Mouse (Mus musculus) MEL (cell line): ENCODE measurements around the gene Prph2. TPM values are rescaled to one million over a fixed set of nuclear protein-coding genes. Genes with fewer than 3 reads are reported as not detected.

ENCODE experiments used
- DNase-seq: peaks from one replicate; pipeline ENCODE4 v3.0.0; 2011; ENCODE audit warnings: low read depth, low spot score
- H3K27ac ChIP-seq: 2 replicates; pipeline ENCODE4 v1.5.1; 2012; ENCODE audit warnings: low read depth, mild to moderate bottlenecking, control low read depth, low read length, moderate library complexity; ENCODE audit not compliant: control insufficient read depth
- H3K27me3 ChIP-seq, 2 experiments: fragments of 150-350 bp in 1 of 2; sonication (generic) in 1 of 2; 2 replicates each; pipeline ENCODE4 v1.6.1; 2012; ENCODE audit warnings: low read length in 2 of 2, mild to moderate bottlenecking in 2 of 2, improper control_type of control experiment in 1 of 2, moderate library complexity in 1 of 2; ENCODE audit not compliant: insufficient read depth in 2 of 2, control insufficient read depth in 1 of 2
- H3K36me3 ChIP-seq, 2 experiments: 2 replicates each; pipeline ENCODE4 v1.6.1; 2012 to 2014; ENCODE audit warnings: low read length in 2 of 2, improper control_type of control experiment in 1 of 2, inconsistent platforms in 1 of 2, mild to moderate bottlenecking in 1 of 2; ENCODE audit not compliant: insufficient read depth in 2 of 2, control insufficient read depth in 1 of 2
- H3K4me1 ChIP-seq, 2 experiments: fragments of 150-350 bp in 1 of 2; sonication (generic) in 1 of 2; 2 replicates each; pipeline ENCODE4 v1.6.1; 2012; ENCODE audit warnings: low read length in 2 of 2, improper control_type of control experiment in 1 of 2, mild to moderate bottlenecking in 1 of 2; ENCODE audit not compliant: insufficient read depth in 2 of 2, control insufficient read depth in 1 of 2
- H3K4me3 ChIP-seq, 2 experiments: fragments of 150-350 bp in 1 of 2; sonication (generic) in 1 of 2; 2 replicates each; pipeline ENCODE4 v1.5.1; 2012; ENCODE audit warnings: low read depth in 2 of 2, low read length in 2 of 2, mild to moderate bottlenecking in 2 of 2, moderate library complexity in 2 of 2, control low read depth in 1 of 2, improper control_type of control experiment in 1 of 2; ENCODE audit not compliant: control insufficient read depth in 1 of 2, insufficient read depth in 1 of 2
- H3K79me2 ChIP-seq: 2 replicates; pipeline ENCODE4 v1.6.1; 2012; ENCODE audit warnings: mild to moderate bottlenecking, low read length, moderate library complexity; ENCODE audit not compliant: control insufficient read depth, poor library complexity, insufficient read depth
- H3K9ac ChIP-seq: 2 replicates; pipeline ENCODE4 v1.6.1; 2012; ENCODE audit warnings: low read depth, mild to moderate bottlenecking, control low read depth, low read length, moderate library complexity; ENCODE audit not compliant: control insufficient read depth, poor library complexity, severe bottlenecking
- H3K9me3 ChIP-seq: fragments of 150-350 bp; sonication (generic); replicated peaks from 2 replicates; pipeline ENCODE4 v1.6.1; 2012; ENCODE audit warnings: mild to moderate bottlenecking, low read length, improper control_type of control experiment, moderate library complexity; ENCODE audit not compliant: insufficient read depth
- BHLHE40 ChIP-seq: IDR thresholded peaks from 2 replicates; pipeline ENCODE4 v1.6.1; 2012; ENCODE audit warnings: low read depth, mild to moderate bottlenecking, inconsistent platforms, low read length, improper control_type of control experiment, borderline replicate concordance
- E2F4 ChIP-seq: IDR thresholded peaks from 2 replicates; pipeline ENCODE4 v1.6.1; 2011; ENCODE audit warnings: low read depth, low read length, improper control_type of control experiment, borderline replicate concordance
- GATA1 ChIP-seq: IDR thresholded peaks from 2 replicates; pipeline ENCODE4 v1.6.1; 2011; ENCODE audit warnings: low read depth, low read length, improper control_type of control experiment
- HCFC1 ChIP-seq: IDR thresholded peaks from 2 replicates; pipeline ENCODE4 v1.6.1; 2012; ENCODE audit warnings: low read depth, mild to moderate bottlenecking, inconsistent platforms, low read length, improper control_type of control experiment, moderate library complexity
- MAZ ChIP-seq: IDR thresholded peaks from 2 replicates; pipeline ENCODE4 v1.6.1; 2012; ENCODE audit warnings: low read depth, mild to moderate bottlenecking, inconsistent platforms, low read length, improper control_type of control experiment
- MEF2A ChIP-seq: IDR thresholded peaks from 2 replicates; pipeline ENCODE4 v1.6.1; 2014; ENCODE audit warnings: low read depth, mild to moderate bottlenecking, inconsistent platforms, low read length, improper control_type of control experiment; ENCODE audit not compliant: poor library complexity, insufficient replicate concordance, severe bottlenecking; ENCODE audit errors: extremely low read depth
- MYB ChIP-seq: IDR thresholded peaks from 2 replicates; pipeline ENCODE4 v1.6.1; 2011; ENCODE audit warnings: mild to moderate bottlenecking, low read depth, low read length, improper control_type of control experiment
- NRF1 ChIP-seq: IDR thresholded peaks from 2 replicates; pipeline ENCODE4 v1.6.1; 2014; ENCODE audit warnings: low read depth, mild to moderate bottlenecking, inconsistent platforms, low read length, improper control_type of control experiment, moderate library complexity; ENCODE audit not compliant: poor library complexity, insufficient read depth, severe bottlenecking
- POLR2A ChIP-seq, 2 experiments: IDR thresholded peaks; 2 replicates each; pipeline ENCODE4 v1.6.1; 2011 to 2012; ENCODE audit warnings: low read length in 2 of 2, mild to moderate bottlenecking in 2 of 2, control low read depth in 1 of 2, improper control_type of control experiment in 1 of 2, low read depth in 1 of 2, moderate library complexity in 1 of 2; ENCODE audit not compliant: control insufficient read depth in 1 of 2, insufficient read depth in 1 of 2, poor library complexity in 1 of 2
- POLR2AphosphoS5 ChIP-seq: IDR thresholded peaks from 2 replicates; pipeline ENCODE4 v1.6.1; 2012; ENCODE audit warnings: low read depth, borderline replicate concordance, mild to moderate bottlenecking, inconsistent platforms, low read length, moderate library complexity, mixed read lengths
- RCOR1 ChIP-seq: IDR thresholded peaks from 2 replicates; pipeline ENCODE4 v1.6.1; 2012; ENCODE audit warnings: low read depth, mild to moderate bottlenecking, inconsistent platforms, low read length, improper control_type of control experiment
- SIN3A ChIP-seq: IDR thresholded peaks from 2 replicates; pipeline ENCODE4 v1.6.1; 2012; ENCODE audit warnings: low read length, improper control_type of control experiment, inconsistent platforms
- TAL1 ChIP-seq: IDR thresholded peaks from 2 replicates; pipeline ENCODE4 v1.6.1; 2012; ENCODE audit warnings: mild to moderate bottlenecking, inconsistent platforms, low read length, moderate library complexity, mixed read lengths
- TBP ChIP-seq: IDR thresholded peaks from 2 replicates; pipeline ENCODE4 v1.8.0; 2011; ENCODE audit warnings: low read depth, low read length, improper control_type of control experiment
- USF1 ChIP-seq: IDR thresholded peaks from 2 replicates; pipeline ENCODE4 v1.6.1; 2014; ENCODE audit warnings: low read depth, mild to moderate bottlenecking, inconsistent platforms, low read length, improper control_type of control experiment, moderate library complexity
- ZC3H11A ChIP-seq: IDR thresholded peaks from 2 replicates; pipeline ENCODE4 v1.6.1; 2012; ENCODE audit warnings: low read depth, mild to moderate bottlenecking, inconsistent platforms, low read length, improper control_type of control experiment
- ZKSCAN1 ChIP-seq: IDR thresholded peaks from 2 replicates; pipeline ENCODE4 v1.6.1; 2012; ENCODE audit warnings: low read depth, mild to moderate bottlenecking, inconsistent platforms, low read length, improper control_type of control experiment, moderate library complexity
- polyA plus RNA-seq, 2 experiments: library from polyadenylated mRNA; stranded (reverse) in 1 of 2; unstranded in 1 of 2; fragments of >175 nt in 1 of 2; fragments of >200 nt in 1 of 2; gene quantifications; 2 replicates each; pipeline versions ENCODE4 v1.2.1 to v1.2.4; 2012; ENCODE audit warnings: low replicate concordance in 2 of 2, low read depth in 1 of 2; ENCODE audit not compliant: insufficient read length in 2 of 2, insufficient read depth in 1 of 2, missing spikeins in 1 of 2
- total RNA-seq: library from RNA; depleted of rRNA; stranded (reverse); fragments of 300-350 nt; gene quantifications from 2 replicates; pipeline ENCODE4 v1.2.3, GENCODE M21; 2012

Gene Prph2
- total and polyA plus RNA-seq, 3 experiments, result not detected

DNA sequence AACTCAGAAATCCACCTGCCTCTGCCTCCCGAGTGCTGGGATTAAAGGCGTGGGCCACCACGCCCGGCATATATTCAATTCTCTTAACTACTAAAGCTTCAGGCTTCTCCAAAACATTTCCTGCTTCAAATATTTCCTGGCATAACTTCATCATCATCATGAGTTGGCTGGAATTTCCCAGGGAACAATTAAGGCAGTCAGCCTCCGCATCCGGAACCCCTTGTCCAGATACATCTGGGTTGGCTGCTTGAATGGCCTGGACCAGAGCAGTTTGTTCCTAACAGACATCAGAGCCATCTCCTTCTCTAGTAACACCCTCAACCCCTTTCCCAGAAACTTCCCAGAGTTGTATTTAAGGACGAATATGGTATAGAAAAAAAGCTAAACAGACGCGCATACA, 14.8 kb upstream of the Prph2 start:
- TF ChIP-seq HCFC1 (no peak), ZKSCAN1 (no peak), MYB (no peak), MEF2A (no peak), TBP (no peak), RCOR1 (no peak), MAZ (no peak), USF1 (no peak), BHLHE40 (no peak)
- Histone ChIP-seq H3K9ac (no peak overlapping the region), H3K4me1 (peaks cover 2 to 13% of the 10 kb centered on the region in 2 experiments; a peak in 3 of 4 replicates), H3K27me3 (no peaks in the 10 kb centered on the region), H3K9me3 (no peaks in the 10 kb centered on the region), H3K79me2 (peaks cover 20% of the 10 kb centered on the region), H3K4me3 (no peak overlapping the region), H3K36me3 (peaks cover 0 to 9% of the 10 kb centered on the region in 2 experiments; a peak in 2 of 4 replicates), H3K27ac (no peak overlapping the region)
- no peak for DNase-seq

DNA sequence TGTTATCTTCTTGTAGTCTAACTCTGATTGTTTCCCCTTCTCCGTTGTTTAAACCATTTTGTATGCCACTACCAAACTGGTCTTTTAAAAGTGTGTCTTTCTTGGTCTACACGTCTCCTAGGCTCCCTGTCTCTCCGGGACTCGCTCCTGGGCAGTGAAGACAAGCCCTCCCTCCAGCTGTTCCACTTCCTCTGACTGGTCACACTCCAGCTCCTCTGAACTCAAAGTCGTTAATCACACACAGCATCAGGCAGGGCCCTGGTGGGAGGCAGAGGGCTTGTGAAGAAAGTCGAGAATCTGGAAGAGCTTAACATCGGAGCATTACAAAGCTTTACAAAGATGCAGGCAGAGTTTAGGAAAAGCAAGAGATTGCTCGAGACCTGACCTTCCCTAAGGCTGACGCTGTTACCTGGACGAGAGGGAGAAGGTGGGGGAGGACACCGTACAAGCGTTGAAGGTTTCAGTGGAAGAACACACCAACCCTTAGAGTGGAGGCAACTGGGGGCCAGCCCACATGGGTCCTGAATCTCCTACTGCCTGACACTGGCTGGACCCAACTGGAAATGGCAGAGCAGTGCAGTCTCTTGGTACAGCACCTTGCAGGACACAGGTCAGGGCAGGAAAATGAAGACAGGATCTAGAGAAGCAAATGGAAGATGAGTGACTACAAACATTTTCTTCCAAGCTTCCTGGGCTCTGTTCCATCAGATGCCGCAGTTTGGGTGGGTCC, 12.9 kb upstream of the Prph2 start:
- DNase-seq, result no peak
- Histone ChIP-seq H3K9me3 (no peaks in the 10 kb centered on the region), H3K4me1 (peaks cover 0 to 2% of the 10 kb centered on the region in 2 experiments; a peak in 1 of 4 replicates), H3K27ac (no peak overlapping the region), H3K79me2 (peaks cover 1% of the 10 kb centered on the region; the same call in 1 of the 2 replicates), H3K36me3 (peaks cover 0 to under 1% of the 10 kb centered on the region in 2 experiments; a peak in 2 of 4 replicates), H3K4me3 (no peak overlapping the region)
- no peak for TF ChIP-seq POLR2AphosphoS5
- TF ChIP-seq, all 39 proteins: peak for 0
- H3K27me3 ChIP-seq, result no peaks in the 10 kb centered on the region
- H3K9ac ChIP-seq, result no peak overlapping the region

DNA sequence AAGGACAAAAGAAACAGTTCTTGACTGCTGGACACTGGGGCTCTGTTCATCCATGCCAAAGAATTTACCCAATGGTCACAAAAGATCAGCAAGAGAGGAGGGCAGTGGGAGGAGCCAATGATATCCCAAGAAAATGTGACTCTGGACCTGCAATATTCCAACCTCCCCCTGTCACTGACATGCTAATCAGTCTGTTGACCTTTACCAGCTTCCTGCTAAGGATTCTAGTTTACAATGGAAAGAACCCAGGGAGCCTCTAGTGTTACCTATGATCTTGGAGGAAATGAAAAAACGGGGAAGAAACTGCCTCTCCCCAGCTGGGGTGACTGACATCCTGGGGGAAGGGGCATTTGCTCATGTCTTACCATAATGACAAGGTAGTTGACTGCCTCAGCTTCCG, 9.3 kb upstream of the Prph2 start:
- Histone ChIP-seq H3K4me3 (no peak overlapping the region), H3K9ac (no peak overlapping the region), H3K79me2 (no peaks in the 10 kb centered on the region), H3K4me1 (peaks cover 0 to 3% of the 10 kb centered on the region in 2 experiments; a peak in 1 of 4 replicates), H3K27ac (no peak overlapping the region), H3K9me3 (no peaks in the 10 kb centered on the region), H3K36me3 (no peaks in the 10 kb centered on the region), H3K27me3 (no peaks in the 10 kb centered on the region)
- DNase-seq, result no peak
- TF ChIP-seq MYB (no peak), SIN3A (no peak), TAL1 (no peak), E2F4 (no peak), GATA1 (no peak), TBP (no peak), POLR2A (IDR thresholded peaks at IDR 0.05; ENCODE audit: control insufficient read depth in 1 of 2, insufficient read depth in 1 of 2, low read depth in 1 of 2, low read length in 2 of 2, poor library complexity in 1 of 2) (no peak), ZC3H11A (no peak), NRF1 (no peak)
